Mouse (Mus musculus) limb, embryonic 14.5 days (tissue): ENCODE results near the gene Jmjd7. TPM values are rescaled to one million over a fixed set of nuclear protein-coding genes. Genes with fewer than 3 reads are reported as not detected.
A peak's percentile ranks its signal among the peaks of the same experiment; 100 is the strongest.

Experiments used
- ATAC-seq: fragments of 200-750 bp; cut with Nextera tagmentation; 2 replicates; pipeline ENCODE4 v1.8.0; 2017; ENCODE audit warnings: low read depth, moderate number of reproducible peaks, moderate TSS enrichment; ENCODE audit not compliant: low FRiP score
- DNase-seq: peaks from one replicate; pipeline ENCODE4 v3.0.0-alpha.2; 2015; ENCODE audit warnings: low spot score
- H3K27ac ChIP-seq: fragments of 300-500 bp; sonication (generic); replicated peaks from 2 replicates; pipeline ENCODE4 v1.5.1; 2014; ENCODE audit warnings: low read depth, mild to moderate bottlenecking, low read length, moderate library complexity, mixed read lengths
- H3K27me3 ChIP-seq: fragments of 300-500 bp; sonication (generic); 2 replicates; pipeline ENCODE4 v1.6.1; 2014; ENCODE audit warnings: low read length, mixed read lengths; ENCODE audit not compliant: control insufficient read depth, insufficient read depth
- H3K36me3 ChIP-seq: fragments of 300-500 bp; sonication (generic); 2 replicates; pipeline ENCODE4 v1.6.1; 2014; ENCODE audit warnings: mild to moderate bottlenecking, low read length, moderate library complexity, mixed read lengths; ENCODE audit not compliant: control insufficient read depth, insufficient read depth
- H3K4me1 ChIP-seq: fragments of 300-500 bp; sonication (generic); 2 replicates; pipeline ENCODE4 v1.6.1; 2014; ENCODE audit warnings: antibody characterized with exemption, low read length, mixed read lengths; ENCODE audit not compliant: control insufficient read depth, insufficient read depth
- H3K4me2 ChIP-seq: fragments of 300-500 bp; sonication (generic); replicated peaks from 2 replicates; pipeline ENCODE4 v1.6.1; 2014; ENCODE audit warnings: low read depth, mild to moderate bottlenecking, low read length, moderate library complexity; ENCODE audit not compliant: severe bottlenecking
- H3K4me3 ChIP-seq: fragments of 300-500 bp; sonication (generic); replicated peaks from 2 replicates; pipeline ENCODE4 v1.5.1; 2014; ENCODE audit warnings: low read length
- H3K9ac ChIP-seq: fragments of 300-500 bp; sonication (generic); 2 replicates; pipeline ENCODE4 v1.6.1; 2014; ENCODE audit warnings: mild to moderate bottlenecking, low read depth, low read length, moderate library complexity; ENCODE audit not compliant: severe bottlenecking
- H3K9me3 ChIP-seq: fragments of 300-500 bp; sonication (generic); 2 replicates; pipeline ENCODE4 v1.6.1; 2016; ENCODE audit warnings: low read length; ENCODE audit not compliant: control insufficient read depth
- POLR2A ChIP-seq: fragments of 200-500 bp; IDR thresholded peaks from 2 replicates; pipeline ENCODE4 v1.8.0; 2012; ENCODE audit warnings: inconsistent platforms, mild to moderate bottlenecking, moderate library complexity, borderline replicate concordance; ENCODE audit not compliant: insufficient read depth, insufficient read length; ENCODE audit errors: extremely low read depth
- whole genome bisulfite sequencing: fragments of 180-500 bp; shearing (Covaris S2); extraction: QIAGEN DNeasy Blood & Tissue Kit; methylation state at CpG from one replicate; pipeline ENCODE4 v1.1.7; 2014; 5-methylcytosine and 5-hydroxymethylcytosine counted together
- polyA plus RNA-seq, 2 experiments: library from polyadenylated mRNA; depleted of rRNA in 1 of 2; stranded (reverse) in 1 of 2; unstranded in 1 of 2; fragments of >200 nt; fragmentation: Nextera tagmentation in 1 of 2; extraction: Ambion mirVana in 1 of 2; gene quantifications; 2 replicates each; pipeline versions ENCODE4 v1.2.1 to v1.2.3; 2012 to 2014

Jmjd7 gene
- polyA plus RNA-seq, 2 experiments, result 20.2 to 26.1 TPM

GRCm38 (mm10) chr2:120027950-120028331 is 658 bp downstream of the Jmjd7 start:
- peaks cover 57% of the 10 kb centered on the region for H3K36me3 ChIP-seq
- ATAC-seq, result peak; percentile 25
- DNase-seq, result no peak

DNA sequence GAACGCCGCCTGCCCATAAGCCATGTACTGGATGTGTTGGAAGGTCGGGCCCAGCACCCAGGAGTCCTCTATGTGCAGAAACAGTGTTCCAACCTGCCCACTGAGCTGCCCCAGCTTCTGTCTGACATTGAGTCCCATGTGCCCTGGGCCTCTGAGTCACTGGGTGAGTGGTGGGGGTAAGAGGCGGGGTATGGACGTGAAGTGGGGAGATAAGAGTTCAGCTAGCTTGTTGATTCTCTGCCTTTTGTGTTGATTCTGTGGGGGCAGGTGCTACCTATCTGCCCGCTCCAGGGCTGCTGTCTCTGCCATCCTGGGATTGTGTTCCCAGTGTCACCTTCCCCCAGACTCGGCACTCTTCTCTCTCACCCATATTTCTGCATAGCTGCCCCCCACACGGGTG is 3.1 kb downstream of the Jmjd7 start:
- WGBS, result 88% methylated on average over 8 of the region's 8 CpGs
- no peak for DNase-seq
- no peak overlapping the region for H3K4me2 ChIP-seq
- no peak for TF ChIP-seq POLR2A
- H3K4me1 ChIP-seq, result peaks cover 11% of the 10 kb centered on the region
- no peak for ATAC-seq
- H3K27me3 ChIP-seq, result no peaks in the 10 kb centered on the region
- H3K27ac ChIP-seq, result no peak overlapping the region
- peaks cover 50% of the 10 kb centered on the region for H3K36me3 ChIP-seq
- H3K9me3 ChIP-seq, result no peaks in the 10 kb centered on the region
- H3K9ac ChIP-seq, result no peak overlapping the region
- no peak overlapping the region for H3K4me3 ChIP-seq

More at GRCm38 (mm10) chr2:120027950-120028331, 658 bp downstream of the Jmjd7 start:
- peak overlapping the region; percentile 89 for H3K9ac ChIP-seq
- H3K9me3 ChIP-seq, result no peaks in the 10 kb centered on the region
- 42% methylated on average over 3 of the region's 3 CpGs for WGBS
- peaks cover 11% of the 10 kb centered on the region for H3K4me1 ChIP-seq
- peak overlapping the region; percentile 74 for H3K4me2 ChIP-seq
- TF ChIP-seq POLR2A, result no peak
- peak overlapping the region; percentile 92 for H3K27ac ChIP-seq
- H3K27me3 ChIP-seq, result no peaks in the 10 kb centered on the region
- peak overlapping the region; percentile 76 for H3K4me3 ChIP-seq

DNA sequence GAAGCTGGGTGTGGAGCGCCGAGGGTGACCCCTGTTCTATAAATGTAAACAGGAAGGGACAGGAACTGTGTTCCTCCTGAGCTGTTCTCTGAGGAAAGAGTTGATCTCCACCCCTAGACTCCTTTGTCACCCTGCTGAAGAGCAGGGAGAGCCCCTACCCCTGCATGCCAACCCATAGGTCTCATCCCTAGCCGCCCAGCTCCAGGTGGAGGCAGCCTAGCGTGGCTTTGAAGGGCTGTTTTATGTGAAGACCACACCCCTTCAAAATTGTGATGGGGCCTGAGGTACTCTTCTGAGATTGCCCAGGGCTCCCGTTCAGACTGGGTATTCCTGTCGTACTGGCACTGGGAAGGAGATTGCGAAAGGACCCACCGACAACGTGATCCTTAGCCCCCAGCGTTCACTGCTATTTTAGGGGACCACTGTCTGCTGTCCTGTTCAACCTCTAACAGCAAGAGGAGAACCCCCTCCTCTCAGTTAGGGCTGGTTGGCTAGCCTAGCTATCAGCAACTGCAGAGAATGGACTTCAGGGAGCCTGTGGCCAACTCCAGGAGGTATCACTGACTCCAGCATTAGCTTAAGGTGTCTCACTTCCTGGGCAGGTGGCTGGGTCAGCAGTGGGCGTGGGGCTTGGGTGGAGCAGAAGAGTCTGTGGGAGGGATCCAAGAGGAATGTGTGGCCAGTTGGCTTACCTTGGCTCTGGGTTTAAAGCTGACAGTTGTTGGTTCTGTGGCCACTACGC is 5.6 kb downstream of the Jmjd7 start, which contains the start of gene Pla2g4b:
Pla2g4b (plus strand) TSS at position 692 of the 742 bp plus-strand sequence.
- Histone ChIP-seq H3K4me1 (peaks cover 7% of the 10 kb centered on the region), H3K9ac (no peak within 1 kb of the TSS), H3K9me3 (no peaks in the 10 kb centered on the region), H3K4me2 (no peak within 1 kb of the TSS), H3K27ac (no peak within 1 kb of the TSS), H3K4me3 (no peak within 1 kb of the TSS), H3K36me3 (peaks cover 69% of the 10 kb centered on the region), H3K27me3 (no peaks in the 10 kb centered on the region)
- no peak for TF ChIP-seq POLR2A
- ATAC-seq, result no peak
- no peak for DNase-seq
- 86% methylated on average over 12 of the region's 12 CpGs for WGBS

DNA sequence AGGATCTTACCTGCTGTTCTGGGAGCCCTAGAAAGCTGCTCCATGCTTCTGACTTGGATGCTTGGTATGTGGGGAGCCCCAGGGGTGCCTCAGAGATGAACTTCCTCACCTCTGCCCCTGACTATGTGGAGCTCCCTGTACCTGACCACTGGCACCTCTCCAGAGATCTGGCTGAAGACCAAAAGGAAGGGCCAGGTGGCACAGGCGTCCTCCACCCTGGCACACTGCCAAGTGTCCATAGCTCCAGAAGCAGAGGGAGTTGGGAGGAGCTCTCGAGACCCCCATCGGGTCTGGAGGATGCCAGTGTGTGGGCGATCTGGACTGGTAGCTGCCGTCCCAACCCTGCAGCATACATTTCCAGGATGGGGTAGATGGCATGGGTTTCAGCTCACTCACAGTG is 6.4 kb downstream of the Jmjd7 start:
- no peaks in the 10 kb centered on the region; the same call in 1 of the 2 replicates for H3K4me1 ChIP-seq
- no peak overlapping the region for H3K4me2 ChIP-seq
- ATAC-seq, result no peak
- DNase-seq, result no peak
- no peaks in the 10 kb centered on the region for H3K27me3 ChIP-seq
- no peak overlapping the region for H3K4me3 ChIP-seq
- no peak for TF ChIP-seq POLR2A
- H3K36me3 ChIP-seq, result peaks cover 77% of the 10 kb centered on the region
- 82% methylated on average over 5 of the region's 5 CpGs for WGBS
- H3K9ac ChIP-seq, result no peak overlapping the region
- no peak overlapping the region for H3K27ac ChIP-seq
- no peaks in the 10 kb centered on the region for H3K9me3 ChIP-seq

- peaks cover 84% of the 10 kb centered on the region for H3K36me3 ChIP-seq
- H3K4me3 ChIP-seq, result no peak overlapping the region
- DNase-seq (no peak), ATAC-seq (no peak)
- H3K27me3 ChIP-seq, result no peaks in the 10 kb centered on the region
- H3K9me3 ChIP-seq, result no peaks in the 10 kb centered on the region
- no peak overlapping the region for H3K9ac ChIP-seq
- no peak overlapping the region for H3K4me2 ChIP-seq
- H3K27ac ChIP-seq, result no peak overlapping the region
- H3K4me1 ChIP-seq, result no peaks in the 10 kb centered on the region
- 93% methylated on average over 9 of the region's 9 CpGs for WGBS
- TF ChIP-seq POLR2A, result no peak
These were observed 10.5 kb downstream of the Jmjd7 start for GRCm38 (mm10) chr2:120037744-120038143.
